Mouse (Mus musculus): Measurements from ENCODE around the gene Plekha8.

Plekha8 gene

GRCm38 (mm10) chr6:54594469-54595329 is at the start of gene Plekha8:
Gene Plekha8 (plus strand): TSS chr6:54595111.
- peak; percentile 76 for DNase-seq (ENCODE audit: low spot score)

- no peak for DNase-seq (ENCODE audit: low spot score)
Observed at GRCm38 (mm10) chr6:54548314-54549019, 46.4 kb upstream of the Plekha8 start.

GRCm38 (mm10) chr6:54549311-54549710 is 45.6 kb upstream of the Plekha8 start:
- DNase-seq (ENCODE audit: low spot score), result no peak

GRCm38 (mm10) chr6:54550801-54551323 is 44.0 kb upstream of the Plekha8 start:
- no peak for DNase-seq (ENCODE audit: low spot score)

- DNase-seq (ENCODE audit: low spot score), result no peak
Observed at GRCm38 (mm10) chr6:54552721-54553413, 42.0 kb upstream of the Plekha8 start.

- no peak for DNase-seq (ENCODE audit: low spot score)
Observed at GRCm38 (mm10) chr6:54553632-54554031, 41.3 kb upstream of the Plekha8 start.

- DNase-seq (ENCODE audit: low spot score), result no peak
Observed at GRCm38 (mm10) chr6:54554341-54555110, 40.4 kb upstream of the Plekha8 start.

GRCm38 (mm10) chr6:54555816-54556215 is 39.1 kb upstream of the Plekha8 start:
- no peak for DNase-seq (ENCODE audit: low spot score)

GRCm38 (mm10) chr6:54557671-54558070 is 37.2 kb upstream of the Plekha8 start:
- DNase-seq (ENCODE audit: low spot score), result no peak

- no peak for DNase-seq (ENCODE audit: low spot score)
Observed at GRCm38 (mm10) chr6:54558466-54558865, 36.4 kb upstream of the Plekha8 start.

- DNase-seq (ENCODE audit: low spot score), result no peak
Observed at GRCm38 (mm10) chr6:54562018-54562809, 32.7 kb upstream of the Plekha8 start.

GRCm38 (mm10) chr6:54563561-54563960 is 31.4 kb upstream of the Plekha8 start:
- no peak for DNase-seq (ENCODE audit: low spot score)

- DNase-seq (ENCODE audit: low spot score), result no peak
Observed at GRCm38 (mm10) chr6:54564506-54564991, 30.4 kb upstream of the Plekha8 start.

- no peak for DNase-seq (ENCODE audit: low spot score)
Observed at GRCm38 (mm10) chr6:54565012-54565411, 29.9 kb upstream of the Plekha8 start.

- peak; percentile 22 for DNase-seq (ENCODE audit: low spot score)
Observed at GRCm38 (mm10) chr6:54565665-54566545, 29.0 kb upstream of the Plekha8 start, which contains the start of gene Scrn1. Gene Scrn1 (minus strand): TSS chr6:54566489.

GRCm38 (mm10) chr6:54566546-54566919 is 28.4 kb upstream of the Plekha8 start:
- DNase-seq (ENCODE audit: low spot score), result no peak

GRCm38 (mm10) chr6:54569776-54570175 is 25.1 kb upstream of the Plekha8 start:
- DNase-seq (ENCODE audit: low spot score), result no peak

- DNase-seq (ENCODE audit: low spot score), result peak; percentile 15
Observed at GRCm38 (mm10) chr6:54573218-54573955, 21.5 kb upstream of the Plekha8 start.

- no peak for DNase-seq (ENCODE audit: low spot score)
Observed at GRCm38 (mm10) chr6:54586175-54586574, 8.7 kb upstream of the Plekha8 start.
